Comparison of ENCODE assay signal across 19 mouse cellular contexts in the genomic region with DNA sequence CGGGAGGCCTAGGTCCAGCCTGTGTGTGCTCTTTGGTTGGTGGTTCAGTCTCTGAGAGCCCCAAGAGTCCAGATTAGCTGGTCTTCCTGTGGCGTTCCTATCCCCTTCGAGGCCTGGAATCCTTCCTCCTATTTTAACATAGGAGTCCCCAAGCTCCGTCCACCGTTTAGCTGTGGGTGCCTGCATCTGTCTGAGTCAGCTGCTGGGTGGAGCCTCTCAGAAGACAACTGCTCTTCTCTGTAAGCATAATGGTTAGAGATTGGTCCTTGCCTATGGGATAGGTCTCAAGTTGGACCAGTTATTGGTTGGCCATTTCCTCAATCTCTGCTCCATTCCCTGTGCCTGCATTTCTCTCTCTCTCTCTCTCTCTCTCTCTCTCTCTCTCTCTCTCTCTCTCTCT. TPM values are rescaled to one million over a fixed set of nuclear protein-coding genes. Genes with fewer than 3 reads are reported as not detected.
"Had no signal": no experiment of that assay in that cellular context is flagged by ENCODE, and none has a peak within 500 bp of the region (broad histone marks: within the 10 kb centered on the region; RNA-seq: fewer than 3 reads in every experiment).

No protein-coding gene starts in this region.

- H3K9ac ChIP-seq: limb, embryonic 15.5 days; liver, embryonic 12.5 days; lung, embryonic 14.5 days; neural tube, embryonic 12.5 days had no signal

- H3K4me3 ChIP-seq: limb, embryonic 15.5 days; liver, embryonic 12.5 days; midbrain, embryonic 10.5 days; neural tube, embryonic 12.5 days had no signal

- H3K9me3 ChIP-seq: limb, embryonic 15.5 days; liver, embryonic 12.5 days; midbrain, embryonic 10.5 days; neural tube, embryonic 12.5 days had no signal

- DNase-seq: kidney, postnatal 36 days; layer of hippocampus, adult 9-11 months; layer of hippocampus, postnatal 36 days; lung, embryonic 14.5 days; lung, postnatal 10 days; lung, postnatal 4 days; midbrain, embryonic 14.5 days; retina, postnatal 1 day; right cerebral cortex, postnatal 4 days; spleen, adult 18-20 months; thymus, adult 18-20 months; thymus, postnatal 14 days had no signal

- H3K36me3 ChIP-seq: limb, embryonic 15.5 days; liver, embryonic 12.5 days; midbrain, embryonic 10.5 days; neural tube, embryonic 12.5 days had no signal

- H3K4me2 ChIP-seq: limb, embryonic 15.5 days; liver, embryonic 12.5 days; lung, embryonic 14.5 days; neural tube, embryonic 12.5 days had no signal

- H3K27ac ChIP-seq: kidney, postnatal 0 days; liver, embryonic 12.5 days; midbrain, embryonic 10.5 days; neural tube, embryonic 12.5 days had no signal

- ATAC-seq: liver, embryonic 12.5 days had no signal

- H3K27me3 ChIP-seq: limb, embryonic 15.5 days had no signal

RNA-seq across cellular contexts. Expression of a gene that starts 25.0 kb away (rescaled TPM):
- total RNA-seq: megakaryocyte, adult 5-6 weeks; neutrophil, adult 5-6 weeks had no signal

RNA-seq across cellular contexts. Expression of a gene that starts 56.3 kb away (rescaled TPM):
- total RNA-seq: megakaryocyte, adult 5-6 weeks; neutrophil, adult 5-6 weeks had no signal
